Mouse (Mus musculus): ENCODE data around the gene Noxred1.

DNA sequence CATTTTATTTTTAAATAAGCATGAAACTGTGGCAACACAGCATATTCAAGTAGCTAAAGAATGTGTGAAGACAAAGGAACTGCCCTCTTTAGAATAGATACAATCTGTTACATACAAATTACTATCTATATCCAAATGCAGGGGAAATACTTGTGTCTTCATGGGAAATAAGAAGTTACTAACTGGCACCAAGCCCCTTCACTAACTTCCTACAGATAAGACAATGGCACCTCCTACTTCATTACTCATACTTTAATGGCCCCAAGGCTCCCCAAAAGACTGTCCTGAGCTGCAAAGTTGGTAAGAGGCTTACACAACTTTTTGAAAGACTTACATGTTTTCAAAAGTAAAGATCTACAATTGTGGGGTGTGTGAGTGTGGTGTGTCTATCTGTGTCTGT is 20.9 kb downstream of the Noxred1 start:
- TF ChIP-seq POLR2A (IDR thresholded peaks at IDR 0.05; ENCODE audit: insufficient read depth, low read depth, low read length) (no peak), CTCF (IDR thresholded peaks at IDR 0.05) (no peak), EP300 (IDR thresholded peaks at IDR 0.05; ENCODE audit: insufficient read depth, low read depth, low read length) (no peak)

All from heart, adult 2 months (tissue).